Mouse (Mus musculus): Measurements from ENCODE around the gene Gm45213. TPM values are rescaled to one million over a fixed set of nuclear protein-coding genes. Genes with fewer than 3 reads are reported as not detected.

Gene Gm45213
- not detected for polyA plus RNA-seq (2017; shearing (Covaris generic))

GRCm38 (mm10) chr7:66043552-66044459, at the start of gene Gm45213:
TSS of gene Gm45213 (plus strand) at chr7:66043602.

DNA sequence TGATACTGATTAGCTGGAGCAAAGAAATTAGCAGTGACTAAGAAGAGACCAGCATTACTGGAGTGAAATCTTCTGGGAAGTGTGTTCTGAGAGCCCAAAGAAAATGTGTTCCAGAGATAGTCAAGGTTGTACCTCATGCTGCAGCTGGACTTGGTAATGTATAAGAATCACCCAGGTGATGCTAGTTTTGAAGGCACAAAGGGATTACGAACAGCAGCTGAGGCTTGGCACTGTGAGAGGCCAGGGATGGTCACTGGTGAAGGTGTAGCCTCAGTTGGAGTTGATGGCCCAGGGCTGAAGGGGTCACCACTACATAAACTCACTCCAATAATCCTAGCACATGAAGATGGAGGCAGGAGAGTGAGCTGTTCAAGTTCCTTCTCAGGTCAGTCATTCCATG, 15.3 kb downstream of the Gm45213 start, which contains the start of gene Snrpa1:
Snrpa1 (plus strand) TSS at position 301 of the 400 bp plus-strand sequence.

GRCm38 (mm10) chr7:66079364-66080230, 36.2 kb downstream of the Gm45213 start, which contains the start of gene Selenos:
TSS of gene Selenos (plus strand) at chr7:66079649.

GRCm38 (mm10) chr7:66108961-66109854, 65.8 kb downstream of the Gm45213 start, which contains the start of gene Chsy1:
TSS of gene Chsy1 (plus strand) at chr7:66109515.

Other genes starting within 250 kb of the Gm45213 start
- not detected for gene Pcsk6, start 181.9 kb upstream of the Gm45213 start, polyA plus RNA-seq (2017; shearing (Covaris generic))
- 122 TPM for gene Snrpa1, start 15.4 kb downstream of the Gm45213 start, polyA plus RNA-seq (2017; shearing (Covaris generic))
- gene Selenos, start 36.0 kb downstream of the Gm45213 start, polyA plus RNA-seq (2017; shearing (Covaris generic)) = 158 TPM
- 1.7 TPM for gene Chsy1, start 65.9 kb downstream of the Gm45213 start, polyA plus RNA-seq (2017; shearing (Covaris generic))

Measured in inflammation-experienced regulatory T-cells, adult 16 weeks (primary cell).